ENCODE assay signal across 17 mouse cellular contexts in genomic region chr2:168414110-168414872, GRCm38 (mm10).
A peak's percentile ranks its signal among the peaks of the same experiment; 100 is the strongest.
DNase-seq lines count a peak whose midpoint lies in the region; ATAC-seq and TF ChIP-seq lines count a peak whose summit lies in the region.
"Had no signal": no experiment of that assay in that cellular context is flagged by ENCODE, and none has a peak within 500 bp of the region (broad histone marks: within the 10 kb centered on the region; RNA-seq: fewer than 3 reads in every experiment).

No protein-coding gene starts in this region.

- no peak overlapping the region for H3K27ac ChIP-seq in kidney, adult 2 months (ENCODE audit: insufficient read depth, low read depth, low read length)
- no peak overlapping the region for H3K27ac ChIP-seq in kidney, embryonic 16.5 days (ENCODE audit: low read length)
- no peak overlapping the region for H3K27ac ChIP-seq in midbrain, embryonic 13.5 days
- H3K27ac ChIP-seq: embryonic facial prominence, embryonic 10.5 days; forebrain, embryonic 13.5 days; heart, adult 2 months; heart, embryonic 13.5 days; hindbrain, embryonic 15.5 days had no signal

- H3K9ac ChIP-seq in kidney, embryonic 16.5 days (replicated peaks; ENCODE audit: low read length), result no peak overlapping the region
- no peak overlapping the region for H3K9ac ChIP-seq in midbrain, embryonic 13.5 days (replicated peaks)
- H3K9ac ChIP-seq: forebrain, embryonic 13.5 days; forebrain, postnatal 0 days; heart, embryonic 13.5 days; hindbrain, embryonic 15.5 days had no signal

- no peaks in the 10 kb centered on the region for H3K9me3 ChIP-seq in kidney, embryonic 16.5 days (ENCODE audit: low read length)
- H3K9me3 ChIP-seq in G1E (replicated peaks), result peaks cover 82% of the 10 kb centered on the region
- H3K9me3 ChIP-seq in midbrain, embryonic 13.5 days, result no peaks in the 10 kb centered on the region
- H3K9me3 ChIP-seq: embryonic facial prominence, embryonic 10.5 days; forebrain, embryonic 13.5 days; heart, embryonic 13.5 days; hindbrain, embryonic 15.5 days had no signal

- no peak for TF ChIP-seq POLR2A in kidney, adult 2 months (IDR thresholded peaks at IDR 0.05; ENCODE audit: low read depth, low read length)

- no peaks in the 10 kb centered on the region for H3K27me3 ChIP-seq in kidney, adult 2 months (replicated peaks; ENCODE audit: control insufficient read depth, insufficient read depth, low read length)
- no peaks in the 10 kb centered on the region for H3K27me3 ChIP-seq in kidney, embryonic 16.5 days (ENCODE audit: insufficient read depth, low read length)
- H3K27me3 ChIP-seq in G1E (ENCODE audit: insufficient read depth, low read length), result no peaks in the 10 kb centered on the region
- 0 out of 2 replicates have a peak, but pooled peaks cover 3% of the 10 kb centered on the region for H3K27me3 ChIP-seq in midbrain, embryonic 13.5 days
- H3K27me3 ChIP-seq: hindbrain, embryonic 15.5 days had no signal

- no peak overlapping the region for H3K4me2 ChIP-seq in kidney, embryonic 16.5 days (replicated peaks; ENCODE audit: low read depth, low read length)
- H3K4me2 ChIP-seq in midbrain, embryonic 13.5 days (replicated peaks), result no peak overlapping the region
- H3K4me2 ChIP-seq: forebrain, embryonic 13.5 days; heart, embryonic 13.5 days; hindbrain, embryonic 15.5 days had no signal

- no peaks in the 10 kb centered on the region for H3K4me1 ChIP-seq in kidney, adult 2 months (ENCODE audit: control insufficient read depth, insufficient read depth, low read length)
- H3K4me1 ChIP-seq in kidney, embryonic 16.5 days (ENCODE audit: insufficient read depth, low read length), result 0 out of 2 replicates have a peak, but pooled peaks cover 3% of the 10 kb centered on the region
- H3K4me1 ChIP-seq in G1E (ENCODE audit: insufficient read depth, low read depth, low read length), result no peaks in the 10 kb centered on the region
- H3K4me1 ChIP-seq in midbrain, embryonic 13.5 days (replicated peaks), result no peaks in the 10 kb centered on the region
- H3K4me1 ChIP-seq: embryonic facial prominence, embryonic 10.5 days; forebrain, embryonic 13.5 days; heart, embryonic 13.5 days; hindbrain, embryonic 15.5 days had no signal

- 48% methylated on average over 18 of the region's 18 CpGs for WGBS in kidney, adult 2 months
- WGBS in kidney, embryonic 16.5 days, result 74% methylated on average over 18 of the region's 18 CpGs
- 87% methylated on average over 18 of the region's 18 CpGs for WGBS in midbrain, embryonic 13.5 days

- TF ChIP-seq CTCF in kidney, adult 2 months (conservative IDR thresholded peaks at IDR 0.05; ENCODE audit: insufficient read depth, insufficient read length, low read depth, low read length), result no peak
- TF ChIP-seq CTCF in G1E (IDR thresholded peaks at IDR 0.05; ENCODE audit: low read depth, low read length), result no peak

- ATAC-seq in kidney, embryonic 16.5 days (ENCODE audit: low FRiP score, low TSS enrichment), result no peak
- ATAC-seq in G1E (ENCODE audit: extremely low read depth, insufficient number of reproducible peaks, low FRiP score, poor library complexity, severe bottlenecking), result no peak
- no peak for ATAC-seq in midbrain, embryonic 13.5 days
- ATAC-seq: forebrain, embryonic 13.5 days; forebrain, postnatal 0 days had no signal

- no peaks in the 10 kb centered on the region for H3K36me3 ChIP-seq in kidney, adult 2 months (ENCODE audit: control insufficient read depth, insufficient read depth, low read length)
- no peaks in the 10 kb centered on the region for H3K36me3 ChIP-seq in kidney, embryonic 16.5 days (ENCODE audit: insufficient read depth, low read length)
- H3K36me3 ChIP-seq in G1E (replicated peaks), result no peaks in the 10 kb centered on the region
- no peaks in the 10 kb centered on the region for H3K36me3 ChIP-seq in midbrain, embryonic 13.5 days
- H3K36me3 ChIP-seq: embryonic facial prominence, embryonic 10.5 days; heart, embryonic 13.5 days; hindbrain, embryonic 15.5 days had no signal

- no peak overlapping the region for H3K4me3 ChIP-seq in kidney, adult 2 months (ENCODE audit: insufficient read depth, low read depth, low read length)
- H3K4me3 ChIP-seq in kidney, embryonic 16.5 days (ENCODE audit: low read length), result no peak overlapping the region
- H3K4me3 ChIP-seq in G1E (ENCODE audit: low read depth, low read length), result peak overlapping the region; percentile 15; the same call in 1 of the 2 replicates
- no peak overlapping the region for H3K4me3 ChIP-seq in midbrain, embryonic 13.5 days (replicated peaks)
- H3K4me3 ChIP-seq: embryonic facial prominence, embryonic 10.5 days; forebrain, embryonic 13.5 days; heart, adult 2 months; heart, embryonic 13.5 days; hindbrain, embryonic 15.5 days had no signal

- peak; percentile 45 for DNase-seq in kidney, adult 2 months
- peak; percentile 57 for DNase-seq in 3T3-L1 (ENCODE audit: low read depth, low spot score)
- no peak for DNase-seq in G1E (ENCODE audit: low spot score)
- no peak for DNase-seq in right cerebral cortex, postnatal 36 days (ENCODE audit: low spot score in 2 of 2)
- DNase-seq: adrenal gland, postnatal 25 days; cerebellum, adult 18-20 months; cerebellum, adult 9-11 months; forebrain, postnatal 0 days; gastrocnemius, postnatal 14 days; heart, adult 2 months; heart, postnatal 36 days had no signal

Comparison
In these comparisons a context has a peak if more than half of its experiments do, and no peak if none do; other contexts are left out.
1. DNase-seq: peak in kidney, adult 2 months (single experiment) and 3T3-L1 (single experiment); none in G1E (single experiment) and right cerebral cortex, postnatal 36 days (0 of 2).